Mouse (Mus musculus) heart, adult 2 months (tissue): ENCODE results near the gene Wdr89.

Experiments
- CTCF ChIP-seq: fragments of 200-600 bp; IDR thresholded peaks from 2 replicates; pipeline ENCODE4 v1.8.1; 2022; ENCODE audit warnings: antibody characterized with exemption, mild to moderate bottlenecking, moderate library complexity
- POLR2A ChIP-seq: fragments of 200-500 bp; IDR thresholded peaks from 2 replicates; pipeline ENCODE4 v1.6.1; 2011; ENCODE audit warnings: mild to moderate bottlenecking, low read depth, low read length, control low read depth; ENCODE audit not compliant: insufficient read depth

GRCm38 (mm10) chr12:75713596-75713995, 44.3 kb upstream of the Wdr89 start:
- no peak for TF ChIP-seq POLR2A
- TF ChIP-seq CTCF = no peak
